8 mouse cellular contexts compared by ENCODE assay signal in genomic region chr11:51967443-51968401, GRCm38 (mm10). TPM values are rescaled to one million over a fixed set of nuclear protein-coding genes. Genes with fewer than 3 reads are reported as not detected.
DNase-seq lines count a peak whose midpoint lies in the region; ATAC-seq and TF ChIP-seq lines count a peak whose summit lies in the region.

Gene Cdkn2aipnl, plus strand, starts transcription at chr11:51967661.

- H3K79me3 ChIP-seq in C2C12 (ENCODE audit: low read depth): peaks cover 12% of the 10 kb centered on the region

- peak; percentile 85 for TF ChIP-seq POLR2A in brain, embryonic 14.5 days (IDR thresholded peaks at IDR 0.05; ENCODE audit: borderline replicate concordance, extremely low read depth, insufficient read depth, insufficient read length, poor library complexity, severe bottlenecking)

- peak; percentile 94 for ATAC-seq in heart, embryonic 12.5 days (ENCODE audit: insufficient number of reproducible peaks, low FRiP score)
- ATAC-seq in kidney, postnatal 0 days (replicated peaks; ENCODE audit: low FRiP score, low read depth): peak; percentile 92
- peak; percentile 92 for ATAC-seq in liver, embryonic 11.5 days (replicated peaks; ENCODE audit: low FRiP score)
- ATAC-seq in stomach, embryonic 14.5 days (ENCODE audit: insufficient number of reproducible peaks, insufficient read depth, low FRiP score, low read depth): peak; percentile 92

- 0 out of 2 replicates have a peak within 1 kb of the TSS, but pooled peaks have one; percentile 3 for H3K27ac ChIP-seq in heart, embryonic 12.5 days (ENCODE audit: poor library complexity, severe bottlenecking)
- H3K27ac ChIP-seq in kidney, postnatal 0 days: no peak within 1 kb of the TSS; the same call in 1 of the 2 replicates
- peak within 1 kb of the TSS; percentile 76 for H3K27ac ChIP-seq in liver, embryonic 11.5 days (ENCODE audit: low read depth, low read length)
- peak within 1 kb of the TSS; percentile 44; the same call in 1 of the 2 replicates for H3K27ac ChIP-seq in stomach, embryonic 14.5 days (ENCODE audit: low read length)

- peak within 1 kb of the TSS; percentile 78 for H3K4me2 ChIP-seq in heart, embryonic 12.5 days
- H3K4me2 ChIP-seq in kidney, postnatal 0 days (ENCODE audit: low read length): peak within 1 kb of the TSS; percentile 89
- peak within 1 kb of the TSS; percentile 71 for H3K4me2 ChIP-seq in liver, embryonic 11.5 days
- peak within 1 kb of the TSS; percentile 93 for H3K4me2 ChIP-seq in stomach, embryonic 14.5 days (replicated peaks; ENCODE audit: low read depth, low read length)

- DNase-seq in brain, embryonic 14.5 days (ENCODE audit: low read depth): peak; percentile 98
- peak; percentile 93 for DNase-seq in kidney, postnatal 0 days (ENCODE audit: low spot score)
- DNase-seq in liver, embryonic 11.5 days (ENCODE audit: low spot score): peak; percentile 97
- peak; percentile 98 for DNase-seq in naive thymus-derived CD4-positive, alpha-beta T cell, adult 2 months (ENCODE audit: low read depth)

- H3ac ChIP-seq in C2C12 (ENCODE audit: control insufficient read depth, insufficient read length, low read depth): peak within 1 kb of the TSS; percentile 75

- peaks cover 32% of the 10 kb centered on the region for H3K79me2 ChIP-seq in C2C12 (ENCODE audit: control insufficient read depth, insufficient read depth)

- H3K9ac ChIP-seq in heart, embryonic 12.5 days: peak within 1 kb of the TSS; percentile 77
- H3K9ac ChIP-seq in kidney, postnatal 0 days (ENCODE audit: low read depth, low read length): peak within 1 kb of the TSS; percentile 74
- H3K9ac ChIP-seq in liver, embryonic 11.5 days (ENCODE audit: low read depth, low read length): peak within 1 kb of the TSS; percentile 83
- H3K9ac ChIP-seq in stomach, embryonic 14.5 days (replicated peaks; ENCODE audit: low read depth, low read length): peak within 1 kb of the TSS; percentile 73

- 3% methylated on average over 63 of the region's 63 CpGs for WGBS in heart, embryonic 12.5 days
- under 1% methylated on average over 58 of the region's 63 CpGs for WGBS in kidney, postnatal 0 days
- WGBS in liver, embryonic 11.5 days: 2% methylated on average over 63 of the region's 63 CpGs
- 2% methylated on average over 63 of the region's 63 CpGs for WGBS in stomach, embryonic 14.5 days

- peaks cover 19% of the 10 kb centered on the region for H3K4me1 ChIP-seq in erythroblast, embryonic 14.5 days (ENCODE audit: control insufficient read depth)
- peaks cover 10% of the 10 kb centered on the region for H3K4me1 ChIP-seq in heart, embryonic 12.5 days (replicated peaks)
- H3K4me1 ChIP-seq in kidney, postnatal 0 days (replicated peaks; ENCODE audit: insufficient read depth, low read length): no peaks in the 10 kb centered on the region
- H3K4me1 ChIP-seq in liver, embryonic 11.5 days (replicated peaks; ENCODE audit: control insufficient read depth, insufficient read depth, low read length): peaks cover 7% of the 10 kb centered on the region
- peaks cover 3% of the 10 kb centered on the region; the same call in 1 of the 2 replicates for H3K4me1 ChIP-seq in stomach, embryonic 14.5 days (ENCODE audit: control insufficient read depth, insufficient read depth, low read length)

- peak within 1 kb of the TSS; percentile 55 for H3K4me3 ChIP-seq in C2C12 (ENCODE audit: insufficient read depth, poor library complexity, severe bottlenecking)
- H3K4me3 ChIP-seq in erythroblast, embryonic 14.5 days (replicated peaks): peak within 1 kb of the TSS; percentile 77
- peak within 1 kb of the TSS; percentile 60 for H3K4me3 ChIP-seq in heart, embryonic 12.5 days
- peak within 1 kb of the TSS; percentile 60 for H3K4me3 ChIP-seq in kidney, postnatal 0 days (replicated peaks; ENCODE audit: low read depth, low read length)
- H3K4me3 ChIP-seq in liver, embryonic 11.5 days (ENCODE audit: low read depth, low read length): peak within 1 kb of the TSS; percentile 80
- peak within 1 kb of the TSS; percentile 73 for H3K4me3 ChIP-seq in stomach, embryonic 14.5 days (ENCODE audit: low read depth, low read length)

- H3K36me3 ChIP-seq in C2C12 (ENCODE audit: control insufficient read depth, insufficient read depth): peaks cover 28% of the 10 kb centered on the region
- H3K36me3 ChIP-seq in erythroblast, embryonic 14.5 days (ENCODE audit: control insufficient read depth): peaks cover 37% of the 10 kb centered on the region
- H3K36me3 ChIP-seq in heart, embryonic 12.5 days: peaks cover 27% of the 10 kb centered on the region
- peaks cover 14% of the 10 kb centered on the region; the same call in 1 of the 2 replicates for H3K36me3 ChIP-seq in kidney, postnatal 0 days (ENCODE audit: insufficient read depth, low read length)
- peaks cover 20% of the 10 kb centered on the region for H3K36me3 ChIP-seq in liver, embryonic 11.5 days (ENCODE audit: control insufficient read depth, insufficient read depth, low read length)
- peaks cover 30% of the 10 kb centered on the region for H3K36me3 ChIP-seq in stomach, embryonic 14.5 days (ENCODE audit: control insufficient read depth, insufficient read depth, low read length)

- TF ChIP-seq CTCF in C2C12 (IDR thresholded peaks at IDR 0.05; ENCODE audit: control insufficient read depth, insufficient read depth, insufficient read length): peak; percentile 99
- TF ChIP-seq CTCF in brain, embryonic 14.5 days (IDR thresholded peaks at IDR 0.05; ENCODE audit: borderline replicate concordance, extremely low read depth, insufficient read depth, insufficient read length): peak; percentile 82
- TF ChIP-seq CTCF in kidney, postnatal 0 days (IDR thresholded peaks at IDR 0.05; ENCODE audit: low read depth): peak; percentile 89

- no peaks in the 10 kb centered on the region for H3K27me3 ChIP-seq in C2C12 (ENCODE audit: control insufficient read depth, insufficient read depth, insufficient read length)
- no peaks in the 10 kb centered on the region for H3K27me3 ChIP-seq in erythroblast, embryonic 14.5 days (ENCODE audit: control insufficient read depth)
- 0 out of 2 replicates have a peak, but pooled peaks cover 4% of the 10 kb centered on the region for H3K27me3 ChIP-seq in heart, embryonic 12.5 days (replicated peaks)
- no peaks in the 10 kb centered on the region for H3K27me3 ChIP-seq in kidney, postnatal 0 days (ENCODE audit: insufficient read depth, low read length)
- H3K27me3 ChIP-seq in liver, embryonic 11.5 days (replicated peaks; ENCODE audit: control insufficient read depth, insufficient read depth, low read length): no peaks in the 10 kb centered on the region
- H3K27me3 ChIP-seq in stomach, embryonic 14.5 days (ENCODE audit: control insufficient read depth, insufficient read depth, low read length): no peaks in the 10 kb centered on the region

- H3K9me3 ChIP-seq in erythroblast, embryonic 14.5 days (ENCODE audit: control insufficient read depth, low read length): no peaks in the 10 kb centered on the region
- no peaks in the 10 kb centered on the region for H3K9me3 ChIP-seq in heart, embryonic 12.5 days (replicated peaks)
- no peaks in the 10 kb centered on the region for H3K9me3 ChIP-seq in kidney, postnatal 0 days (replicated peaks; ENCODE audit: low read length)
- no peaks in the 10 kb centered on the region for H3K9me3 ChIP-seq in liver, embryonic 11.5 days (ENCODE audit: control insufficient read depth, low read length)
- no peaks in the 10 kb centered on the region for H3K9me3 ChIP-seq in stomach, embryonic 14.5 days (ENCODE audit: control insufficient read depth, low read depth, low read length)

TF ChIP-seq in C2C12, 6 proteins besides CTCF, POLR2A, EP300 and RAD21:
- TF ChIP-seq MAX (IDR thresholded peaks at IDR 0.05) (peak; percentile 98), FOSL1 (IDR thresholded peaks at IDR 0.05; ENCODE audit: insufficient read depth, low read length, poor library complexity, severe bottlenecking) (no peak), MYOG (IDR thresholded peaks at IDR 0.05; ENCODE audit: control insufficient read depth, extremely low read depth, insufficient read length) (no peak), MYOD1 (IDR thresholded peaks at IDR 0.05; ENCODE audit: control insufficient read depth, insufficient read length, low read depth) (no peak), USF1 (IDR thresholded peaks at IDR 0.05; ENCODE audit: low read depth) (peak; percentile 87), CEBPB (IDR thresholded peaks at IDR 0.05; ENCODE audit: low read depth) (peak; percentile 66)

RNA-seq across cellular contexts. Expression of gene Cdkn2aipnl, which starts in this region (rescaled TPM):
- polyA plus RNA-seq in C2C12 (2012; fragmentation: generic; extraction: Trizol): 52.7 TPM
- polyA plus RNA-seq in brain, embryonic 14.5 days (2012; rRNA removed): 49.4 and 56.4 TPM in 2 replicates
- polyA plus RNA-seq in erythroblast, embryonic 14.5 days (2012): 1.8 and 2.1 TPM in 2 replicates
- polyA plus RNA-seq in heart, embryonic 12.5 days (2016; fragmentation: Nextera tagmentation; extraction: Ambion mirVana): 70.8 and 73.4 TPM in 2 replicates
- polyA plus RNA-seq in kidney, postnatal 0 days (2015; fragmentation: Nextera tagmentation; extraction: Ambion mirVana): 70.8 and 71.7 TPM in 2 replicates
- polyA plus RNA-seq in liver, embryonic 11.5 days (2014; fragmentation: Nextera tagmentation; extraction: Ambion mirVana): 114 and 125 TPM in 2 replicates
- 86.8 and 96.2 TPM in 2 replicates for polyA plus RNA-seq in stomach, embryonic 14.5 days (2014; fragmentation: Nextera tagmentation; extraction: Ambion mirVana)

Comparison
In these comparisons a context has a peak if more than half of its experiments do, and no peak if none do; other contexts are left out.
1. RNA of gene Cdkn2aipnl (polyA plus RNA-seq): 114 to 125 TPM in liver, embryonic 11.5 days, 86.8 to 96.2 TPM in stomach, embryonic 14.5 days, 70.8 to 71.7 TPM in kidney, postnatal 0 days, 70.8 to 73.4 TPM in heart, embryonic 12.5 days, 49.4 to 56.4 TPM in brain, embryonic 14.5 days and 52.7 TPM in C2C12 (single experiment); 1.8 to 2.1 TPM in erythroblast, embryonic 14.5 days; every median in the first group is over 10 times any median in the second.
2. Peak in every context shown above with its lines, with median percentiles within 50 percentile points of each other: H3K4me3 ChIP-seq, CTCF ChIP-seq, DNase-seq, ATAC-seq, H3K4me2 ChIP-seq and H3K9ac ChIP-seq.